Mouse (Mus musculus) hindbrain, embryonic 16.5 days (tissue): ENCODE data around the gene Slc6a19. TPM values are rescaled to one million over a fixed set of nuclear protein-coding genes. Genes with fewer than 3 reads are reported as not detected.

ENCODE experiments used
- ATAC-seq: fragments of 200-750 bp; cut with Nextera tagmentation; 2 replicates; pipeline ENCODE4 v1.8.0; 2017; ENCODE audit warnings: moderate TSS enrichment, moderate library complexity
- H3K27ac ChIP-seq: fragments of 300-500 bp; sonication (generic); 2 replicates; pipeline ENCODE4 v1.5.1; 2014; ENCODE audit warnings: low read depth, mild to moderate bottlenecking, control low read depth, low read length, moderate library complexity
- H3K27me3 ChIP-seq: fragments of 300-500 bp; sonication (generic); replicated peaks from 2 replicates; pipeline ENCODE4 v1.6.1; 2014; ENCODE audit warnings: low read length; ENCODE audit not compliant: control insufficient read depth, insufficient read depth
- H3K36me3 ChIP-seq: fragments of 300-500 bp; sonication (generic); 2 replicates; pipeline ENCODE4 v1.6.1; 2014; ENCODE audit warnings: mild to moderate bottlenecking, low read length, moderate library complexity, mixed read lengths; ENCODE audit not compliant: control insufficient read depth, insufficient read depth
- H3K4me1 ChIP-seq: fragments of 300-500 bp; sonication (generic); 2 replicates; pipeline ENCODE4 v1.6.1; 2014; ENCODE audit warnings: low read depth, low read length; ENCODE audit not compliant: control insufficient read depth, insufficient read depth
- H3K4me2 ChIP-seq: fragments of 300-500 bp; sonication (generic); 2 replicates; pipeline ENCODE4 v1.6.1; 2014; ENCODE audit warnings: mild to moderate bottlenecking, low read length, control low read depth, moderate library complexity
- H3K4me3 ChIP-seq: fragments of 300-500 bp; sonication (generic); 2 replicates; pipeline ENCODE4 v1.5.1; 2014; ENCODE audit warnings: mild to moderate bottlenecking, low read length, control low read depth, moderate library complexity
- H3K9ac ChIP-seq: fragments of 300-500 bp; sonication (generic); 2 replicates; pipeline ENCODE4 v1.6.1; 2014; ENCODE audit warnings: low read depth, mild to moderate bottlenecking, control low read depth, low read length, moderate library complexity
- H3K9me3 ChIP-seq: fragments of 300-500 bp; sonication (generic); 2 replicates; pipeline ENCODE4 v1.6.1; 2014; ENCODE audit warnings: mild to moderate bottlenecking, low read length, moderate library complexity; ENCODE audit not compliant: control insufficient read depth
- WGBS: fragments of 180-500 bp; shearing (Covaris S2); extraction: QIAGEN DNeasy Blood & Tissue Kit; methylation state at CpG from one replicate; pipeline ENCODE4 v1.1.7; 2014; 5-methylcytosine and 5-hydroxymethylcytosine counted together
- polyA plus RNA-seq: library from polyadenylated mRNA; unstranded; fragments of >200 nt; fragmentation: Nextera tagmentation; extraction: Ambion mirVana; gene quantifications from 2 replicates; pipeline ENCODE4 v1.2.1, GENCODE M21; 2015

The Slc6a19 gene
- polyA plus RNA-seq, 1 experiment from 2014 or later = 0.50 TPM

DNA sequence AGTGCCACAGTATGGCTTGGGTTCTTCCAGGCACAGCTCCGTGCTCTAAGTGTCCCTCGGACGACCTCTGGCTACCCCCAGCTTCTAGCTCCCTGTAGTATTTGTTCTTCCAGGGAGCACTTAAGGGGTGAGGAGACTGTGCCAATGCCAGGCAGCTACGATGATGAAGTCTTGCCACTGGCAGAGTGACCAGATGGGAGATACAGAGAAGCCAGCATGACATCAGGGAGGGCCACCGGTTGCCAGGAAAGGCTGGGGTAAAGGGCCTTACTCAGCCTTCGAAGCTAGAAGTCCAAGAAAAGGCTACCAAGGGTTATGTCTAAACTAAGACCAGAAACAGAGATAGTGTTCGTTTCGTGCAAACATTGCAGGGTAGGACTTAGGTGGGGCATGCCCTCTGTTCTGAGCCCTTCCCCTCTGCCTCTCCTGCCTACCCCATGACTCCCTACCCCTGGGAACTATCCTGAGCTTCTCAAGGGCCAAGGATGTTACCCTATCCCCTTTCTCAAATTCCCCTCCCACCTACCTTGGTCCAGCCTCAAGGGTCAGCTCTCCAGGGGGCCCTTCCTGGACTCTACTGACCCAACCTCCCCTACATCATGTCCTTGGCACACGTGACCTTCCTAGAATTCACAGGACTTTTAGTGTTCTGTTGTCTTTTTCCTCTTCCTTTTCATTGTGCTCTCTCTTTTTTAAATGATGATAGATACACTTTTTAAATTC is 3.3 kb downstream of the Slc6a19 start:
- ATAC-seq = no peak
- Histone ChIP-seq H3K4me1 (0 out of 2 replicates have a peak, but pooled peaks cover 2% of the 10 kb centered on the region), H3K27ac (no peak overlapping the region), H3K36me3 (no peaks in the 10 kb centered on the region), H3K4me2 (no peak overlapping the region), H3K9ac (no peak overlapping the region), H3K4me3 (no peak overlapping the region), H3K9me3 (no peaks in the 10 kb centered on the region), H3K27me3 (no peaks in the 10 kb centered on the region)
- WGBS = 81% methylated on average over 9 of the region's 9 CpGs

GRCm38 (mm10) chr13:73700554-73700953 is 4.1 kb downstream of the Slc6a19 start:
- H3K27ac ChIP-seq = no peak overlapping the region
- 0 out of 2 replicates have a peak, but pooled peaks cover 2% of the 10 kb centered on the region for H3K4me1 ChIP-seq
- no peak for ATAC-seq
- H3K4me2 ChIP-seq = no peak overlapping the region
- no peaks in the 10 kb centered on the region for H3K9me3 ChIP-seq
- H3K9ac ChIP-seq = no peak overlapping the region
- H3K27me3 ChIP-seq = no peaks in the 10 kb centered on the region
- WGBS = 93% methylated on average over 12 of the region's 12 CpGs
- no peaks in the 10 kb centered on the region for H3K36me3 ChIP-seq
- H3K4me3 ChIP-seq = no peak overlapping the region

GRCm38 (mm10) chr13:73699714-73700113 is 5.0 kb downstream of the Slc6a19 start:
- no peaks in the 10 kb centered on the region for H3K9me3 ChIP-seq
- whole genome bisulfite sequencing = 95% methylated on average over 6 of the region's 6 CpGs
- ATAC-seq = no peak
- H3K4me3 ChIP-seq = no peak overlapping the region
- no peaks in the 10 kb centered on the region for H3K36me3 ChIP-seq
- no peak overlapping the region for H3K27ac ChIP-seq
- no peaks in the 10 kb centered on the region for H3K27me3 ChIP-seq
- H3K9ac ChIP-seq = no peak overlapping the region
- H3K4me1 ChIP-seq = no peaks in the 10 kb centered on the region
- no peak overlapping the region for H3K4me2 ChIP-seq

GRCm38 (mm10) chr13:73696529-73696928 is 8.1 kb downstream of the Slc6a19 start:
- H3K27ac ChIP-seq = no peak overlapping the region
- no peaks in the 10 kb centered on the region for H3K4me1 ChIP-seq
- no peaks in the 10 kb centered on the region for H3K36me3 ChIP-seq
- H3K4me3 ChIP-seq = no peak overlapping the region
- ATAC-seq = no peak
- H3K27me3 ChIP-seq = no peaks in the 10 kb centered on the region
- H3K4me2 ChIP-seq = no peak overlapping the region
- no peaks in the 10 kb centered on the region for H3K9me3 ChIP-seq
- 78% methylated on average over 3 of the region's 3 CpGs for WGBS
- no peak overlapping the region for H3K9ac ChIP-seq

DNA sequence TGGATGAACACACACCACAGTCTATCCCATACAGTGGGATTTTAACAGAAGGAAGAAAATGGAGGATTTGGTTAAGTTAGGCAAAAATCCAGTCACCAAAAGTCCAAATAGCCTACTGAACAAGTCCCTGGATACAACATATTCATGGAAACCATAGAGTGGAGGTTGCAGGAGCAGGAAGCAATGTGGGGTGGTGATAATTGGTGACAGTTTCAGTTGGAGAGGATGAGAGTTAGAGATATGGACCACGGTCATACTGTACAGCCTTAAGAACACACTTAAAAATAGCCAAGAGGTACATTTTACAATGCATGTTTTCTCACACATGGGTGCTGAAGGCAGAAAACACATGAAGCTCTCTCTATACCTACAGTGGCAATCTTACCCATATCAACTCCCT is 9.7 kb downstream of the Slc6a19 start:
- no peak overlapping the region for H3K4me3 ChIP-seq
- H3K4me2 ChIP-seq = no peak overlapping the region
- H3K36me3 ChIP-seq = no peaks in the 10 kb centered on the region
- WGBS = 84% methylated on average over 1 of the region's 1 CpGs
- H3K9me3 ChIP-seq = no peaks in the 10 kb centered on the region
- ATAC-seq = no peak
- H3K27me3 ChIP-seq = no peaks in the 10 kb centered on the region
- H3K4me1 ChIP-seq = no peaks in the 10 kb centered on the region
- H3K27ac ChIP-seq = no peak overlapping the region
- no peak overlapping the region for H3K9ac ChIP-seq

- ATAC-seq = no peak
- Histone ChIP-seq H3K36me3 (no peaks in the 10 kb centered on the region), H3K4me1 (no peaks in the 10 kb centered on the region), H3K9ac (no peak overlapping the region), H3K4me2 (no peak overlapping the region), H3K27me3 (no peaks in the 10 kb centered on the region), H3K9me3 (no peaks in the 10 kb centered on the region), H3K27ac (no peak overlapping the region), H3K4me3 (no peak overlapping the region)
- 69% methylated on average over 2 of the region's 2 CpGs for WGBS
These were observed 11.3 kb downstream of the Slc6a19 start for GRCm38 (mm10) chr13:73693333-73693732.

GRCm38 (mm10) chr13:73692249-73692868 is 12.3 kb downstream of the Slc6a19 start:
- Histone ChIP-seq H3K4me2 (no peak overlapping the region), H3K4me3 (no peak overlapping the region), H3K27me3 (no peaks in the 10 kb centered on the region), H3K4me1 (no peaks in the 10 kb centered on the region), H3K27ac (no peak overlapping the region), H3K9ac (no peak overlapping the region), H3K36me3 (no peaks in the 10 kb centered on the region), H3K9me3 (no peaks in the 10 kb centered on the region)
- 32% methylated on average over 10 of the region's 10 CpGs for WGBS
- ATAC-seq = peak; percentile 74; the same call in 1 of the 2 replicates

DNA sequence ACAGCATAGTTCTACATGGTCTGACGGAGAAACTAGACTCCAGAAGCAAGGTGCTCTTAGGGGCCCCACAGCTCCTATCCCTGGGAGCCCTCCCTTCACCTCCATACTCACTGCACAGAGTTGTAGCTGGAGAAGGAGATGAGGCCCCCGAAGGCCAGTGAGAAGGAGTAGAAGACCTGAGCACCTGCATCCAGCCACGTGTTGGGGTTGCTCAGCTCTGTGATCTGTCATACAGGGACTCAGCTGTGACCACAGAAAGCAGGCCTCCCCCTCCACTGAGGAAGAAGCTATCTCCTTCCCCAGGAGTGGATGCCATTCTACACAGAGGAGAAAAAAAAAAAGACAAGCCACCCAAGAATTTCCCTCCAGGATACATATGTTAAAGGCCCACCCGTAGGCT is 15.7 kb downstream of the Slc6a19 start:
- no peak for ATAC-seq
- no peaks in the 10 kb centered on the region for H3K9me3 ChIP-seq
- H3K4me1 ChIP-seq = no peaks in the 10 kb centered on the region
- no peak overlapping the region for H3K4me2 ChIP-seq
- WGBS = 82% methylated on average over 4 of the region's 4 CpGs
- no peaks in the 10 kb centered on the region for H3K27me3 ChIP-seq
- H3K27ac ChIP-seq = no peak overlapping the region
- no peak overlapping the region for H3K4me3 ChIP-seq
- H3K9ac ChIP-seq = no peak overlapping the region
- no peaks in the 10 kb centered on the region for H3K36me3 ChIP-seq

DNA sequence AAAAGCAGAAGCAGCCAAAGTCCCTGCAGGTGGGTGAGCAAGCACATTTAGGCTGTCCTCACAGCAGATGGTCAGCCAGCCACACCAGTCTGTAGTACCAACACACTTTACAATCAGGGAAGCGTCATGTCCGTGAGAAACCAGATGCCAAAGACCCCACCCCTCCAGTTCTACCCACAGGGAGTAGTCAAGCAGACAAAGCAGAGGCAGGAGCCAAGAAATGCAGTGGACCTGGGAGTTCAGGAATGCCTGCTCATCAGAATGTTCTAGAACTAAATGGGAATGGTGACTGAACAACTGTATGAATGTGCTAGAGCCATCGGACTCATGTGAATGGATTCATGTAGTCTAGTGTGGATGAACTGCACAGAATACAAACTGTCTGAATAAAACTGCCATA is 17.1 kb downstream of the Slc6a19 start:
- no peak for ATAC-seq
- Histone ChIP-seq H3K4me1 (no peaks in the 10 kb centered on the region), H3K9ac (no peak overlapping the region), H3K36me3 (no peaks in the 10 kb centered on the region), H3K27ac (no peak overlapping the region), H3K4me3 (no peak overlapping the region), H3K9me3 (no peaks in the 10 kb centered on the region), H3K27me3 (no peaks in the 10 kb centered on the region), H3K4me2 (no peak overlapping the region)
- WGBS = 73% methylated on average over 3 of the region's 3 CpGs
